Mouse (Mus musculus): ENCODE data around the gene Plxna4.

The Plxna4 gene

GRCm38 (mm10) chr6:32150836-32151235 lies 437.2 kb downstream of the Plxna4 start:
- no peak for DNase-seq

GRCm38 (mm10) chr6:32144771-32145170 lies 443.2 kb downstream of the Plxna4 start:
- no peak for DNase-seq

DNA sequence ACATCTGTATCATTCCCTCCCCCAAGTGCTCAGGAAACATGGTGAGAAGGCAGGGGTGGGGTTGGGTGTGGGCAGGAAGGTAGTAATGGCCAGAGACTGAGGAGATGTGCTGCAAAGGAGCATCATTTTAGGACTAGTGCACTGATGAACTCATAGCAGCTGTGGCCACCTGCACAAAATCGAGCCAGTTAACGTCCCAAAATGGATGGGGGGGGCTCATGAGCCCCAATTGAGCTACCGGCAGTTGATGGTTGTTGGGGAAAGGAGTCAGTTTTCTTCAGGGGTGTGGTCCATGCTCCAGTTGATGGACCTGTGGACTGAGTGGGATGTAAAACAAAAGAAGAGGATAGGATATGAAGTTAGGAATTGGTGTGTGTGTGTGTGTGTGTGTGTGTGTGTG lies 448.5 kb downstream of the Plxna4 start:
- DNase-seq = no peak

DNA sequence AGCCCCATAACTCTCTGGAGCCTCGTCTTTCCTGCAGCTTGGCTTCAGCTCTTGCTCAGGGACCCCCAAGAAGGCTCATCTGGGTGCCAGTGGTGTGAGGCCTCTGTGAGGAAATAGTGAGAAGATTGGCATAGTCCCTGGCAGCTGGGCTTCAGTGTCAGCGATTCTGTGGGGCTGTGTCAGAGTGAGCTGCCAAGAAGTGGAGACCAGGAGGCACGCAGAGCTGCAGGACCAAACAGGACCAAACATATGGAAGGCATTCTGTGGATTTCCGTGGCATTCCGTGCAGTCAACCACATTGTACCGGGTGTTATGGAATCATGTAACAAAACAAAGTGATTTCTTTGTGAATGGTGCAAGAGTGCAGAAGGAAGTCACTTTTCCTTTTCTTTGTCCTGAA lies 461.1 kb downstream of the Plxna4 start:
- no peak for DNase-seq

- no peak for DNase-seq
These were observed 465.3 kb downstream of the Plxna4 start for GRCm38 (mm10) chr6:32122584-32123265.

- no peak for DNase-seq
These were observed 467.1 kb downstream of the Plxna4 start for GRCm38 (mm10) chr6:32120931-32121330.

GRCm38 (mm10) chr6:32109207-32109606 lies 478.8 kb downstream of the Plxna4 start:
- DNase-seq = no peak

- DNase-seq = no peak
These were observed 482.3 kb downstream of the Plxna4 start for GRCm38 (mm10) chr6:32105547-32106275.
